Mouse (Mus musculus) cerebellum, postnatal 10 days (tissue): ENCODE measurements around the gene Dgkg.

ENCODE experiments used
- DNase-seq, 2 experiments: peaks; one replicate each; pipeline ENCODE4 v3.0.0; 2021; ENCODE audit warnings: mixed read lengths in 2 of 2

The Dgkg gene

DNA sequence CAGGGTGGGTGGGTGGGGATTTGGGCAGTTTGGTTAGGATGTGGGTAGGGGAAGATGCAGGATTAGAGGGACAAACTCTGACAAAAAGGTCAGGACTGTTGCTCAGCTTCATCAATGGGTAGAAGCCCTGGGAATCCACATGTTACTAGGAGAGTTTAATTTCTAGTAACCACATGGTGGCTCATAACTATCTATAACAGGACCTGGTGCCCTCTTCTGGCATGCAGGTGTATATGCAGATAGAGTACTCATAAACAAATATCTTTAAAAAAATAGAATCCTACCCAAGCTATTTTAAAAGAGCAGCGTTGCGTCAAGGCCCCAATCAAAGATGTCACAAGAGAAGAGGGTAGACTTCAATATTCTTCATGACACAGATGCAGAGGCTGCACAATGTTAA is 63.1 kb downstream of the Dgkg start:
- peak; percentile 25 to 31 for DNase-seq

GRCm38 (mm10) chr16:22589619-22590018 is 67.4 kb downstream of the Dgkg start:
- no peak for DNase-seq

GRCm38 (mm10) chr16:22586151-22586836 is 70.7 kb downstream of the Dgkg start:
- DNase-seq, result no peak

DNA sequence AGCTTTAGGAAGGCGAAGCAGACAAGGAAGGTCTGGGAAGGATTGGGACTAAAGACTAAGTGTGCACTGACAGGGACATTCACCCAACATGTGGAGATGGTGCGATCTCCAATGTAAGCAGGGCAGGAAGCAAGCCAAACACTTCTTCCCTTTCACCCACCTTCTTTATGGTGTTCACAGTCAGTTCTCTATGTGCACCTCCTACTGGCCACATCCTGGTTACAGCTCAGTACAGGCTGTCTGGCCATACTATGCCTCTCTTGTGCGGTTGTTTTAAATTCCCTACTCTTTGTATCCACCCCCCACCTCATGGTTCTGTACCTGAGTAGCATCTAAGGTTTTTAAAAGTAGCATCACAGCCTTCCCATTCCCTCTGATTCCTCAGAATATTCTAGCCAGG is 71.5 kb downstream of the Dgkg start:
- no peak for DNase-seq

- no peak for DNase-seq
These were observed 73.6 kb downstream of the Dgkg start for GRCm38 (mm10) chr16:22583401-22583800.

DNA sequence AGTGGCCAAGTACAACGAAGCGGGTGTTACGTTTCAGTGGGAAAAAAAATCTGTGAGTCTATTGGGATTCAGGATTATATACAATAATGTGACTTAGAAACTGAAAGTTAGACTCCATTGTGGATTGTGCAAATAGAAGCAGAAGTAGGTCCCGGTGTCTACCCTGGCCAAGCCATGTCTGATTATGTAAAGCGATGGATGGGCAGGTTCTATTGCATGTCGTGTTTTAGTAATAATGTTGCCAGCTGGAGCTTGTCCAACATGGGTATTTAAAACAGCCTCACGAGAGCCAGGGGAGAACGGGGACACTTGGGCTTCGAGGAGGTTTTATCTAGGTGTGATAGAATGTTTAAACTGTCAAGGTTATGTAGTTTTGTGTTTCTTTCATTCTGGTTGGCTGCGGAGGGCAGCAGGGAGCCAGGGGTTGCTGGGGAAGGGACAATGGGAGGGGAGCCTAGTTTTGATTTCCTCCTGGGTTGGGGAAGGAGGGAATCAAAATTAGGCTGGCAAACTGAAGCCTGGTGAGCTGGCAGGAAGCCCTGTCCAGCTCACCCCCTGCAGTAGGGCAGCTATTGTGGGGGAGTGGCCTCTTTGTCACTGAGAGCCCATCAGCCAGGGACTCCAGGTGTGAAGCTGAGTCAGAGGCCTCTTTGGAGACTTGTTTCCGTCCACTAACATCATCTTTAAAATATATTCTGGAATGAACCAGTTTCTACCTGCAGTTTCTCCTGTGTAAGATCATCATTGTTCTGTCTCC is 74.7 kb downstream of the Dgkg start:
- peak; percentile 33 to 42 for DNase-seq

DNA sequence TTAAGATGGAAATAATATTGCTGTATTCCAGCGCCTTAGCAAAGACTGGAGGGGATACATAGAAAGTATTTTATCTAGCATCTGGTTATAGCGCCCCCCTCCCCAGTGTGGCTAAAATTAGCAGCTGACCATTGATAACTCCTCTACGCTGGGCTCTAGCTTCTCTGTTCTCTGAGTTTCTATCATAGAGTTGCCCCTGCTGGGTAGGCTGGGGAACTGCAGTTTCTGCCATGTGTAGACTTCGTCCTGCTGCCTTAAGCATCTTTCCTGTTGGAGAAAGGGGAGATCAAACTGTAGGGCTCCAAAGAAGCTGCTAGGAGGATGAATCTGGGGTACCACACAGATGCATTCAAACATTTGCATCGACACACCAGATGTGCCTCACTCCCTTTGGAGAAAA is 76.9 kb downstream of the Dgkg start:
- DNase-seq, result peak; percentile 45 to 66

- no peak for DNase-seq
These were observed 78.1 kb downstream of the Dgkg start for GRCm38 (mm10) chr16:22578883-22579282.

GRCm38 (mm10) chr16:22577656-22578055 is 79.4 kb downstream of the Dgkg start:
- peak; percentile 65 to 69 for DNase-seq

GRCm38 (mm10) chr16:22574164-22574563 is 82.9 kb downstream of the Dgkg start:
- DNase-seq, result peak in 1 of 2 experiments; percentile 22

GRCm38 (mm10) chr16:22572641-22573341 is 84.2 kb downstream of the Dgkg start:
- DNase-seq, result no peak

DNA sequence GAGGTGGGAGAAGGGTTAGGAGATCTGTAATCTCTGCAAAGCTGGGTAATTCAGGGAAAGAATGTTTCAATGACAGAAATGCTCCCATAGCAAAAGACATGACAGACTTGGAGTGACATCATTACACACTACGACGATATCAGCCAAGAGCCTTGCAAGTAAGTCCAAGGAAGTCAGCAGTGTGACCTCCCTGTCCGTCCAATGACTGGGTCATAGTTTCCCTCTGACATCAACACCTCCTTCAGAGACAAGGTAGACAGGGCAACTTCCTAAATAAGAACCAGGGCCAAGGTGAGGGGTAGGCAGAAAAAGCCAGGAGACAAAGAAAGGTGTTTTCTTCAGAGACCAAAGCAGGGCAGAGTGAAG is 92.1 kb downstream of the Dgkg start:
- no peak for DNase-seq

DNA sequence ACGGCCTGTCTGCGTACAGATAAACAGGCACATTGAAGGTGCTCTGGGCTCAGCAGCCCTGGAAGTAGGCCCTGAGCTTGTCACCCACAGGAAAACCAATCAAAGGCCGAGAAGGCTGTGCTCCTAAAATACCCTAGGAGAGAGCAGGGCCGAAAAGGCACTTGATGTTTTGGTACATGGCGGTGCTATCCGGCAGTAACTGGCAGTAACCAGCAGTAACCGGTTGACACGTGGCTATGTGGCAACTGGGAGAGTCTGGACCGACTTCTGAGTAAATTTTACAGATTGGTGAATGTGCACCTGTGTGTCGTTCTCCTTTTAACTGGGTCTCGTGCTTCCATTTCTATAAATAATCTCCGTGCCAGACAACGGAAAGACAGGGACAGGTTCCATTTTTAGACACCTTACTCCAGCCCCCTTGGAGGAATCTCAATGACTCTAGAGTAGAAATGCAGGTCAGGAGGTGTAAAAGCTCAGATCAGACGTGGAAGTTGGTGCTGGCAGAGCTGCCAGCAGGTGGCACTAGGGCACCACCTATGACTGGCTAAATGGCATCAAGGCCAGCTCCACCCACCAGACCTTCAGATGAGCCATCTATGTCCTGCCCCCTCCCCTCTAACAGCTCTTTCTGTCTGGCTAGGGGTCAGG is 92.6 kb downstream of the Dgkg start:
- DNase-seq, result peak; percentile 89

- no peak for DNase-seq
These were observed 93.4 kb downstream of the Dgkg start for GRCm38 (mm10) chr16:22563594-22563993.

DNA sequence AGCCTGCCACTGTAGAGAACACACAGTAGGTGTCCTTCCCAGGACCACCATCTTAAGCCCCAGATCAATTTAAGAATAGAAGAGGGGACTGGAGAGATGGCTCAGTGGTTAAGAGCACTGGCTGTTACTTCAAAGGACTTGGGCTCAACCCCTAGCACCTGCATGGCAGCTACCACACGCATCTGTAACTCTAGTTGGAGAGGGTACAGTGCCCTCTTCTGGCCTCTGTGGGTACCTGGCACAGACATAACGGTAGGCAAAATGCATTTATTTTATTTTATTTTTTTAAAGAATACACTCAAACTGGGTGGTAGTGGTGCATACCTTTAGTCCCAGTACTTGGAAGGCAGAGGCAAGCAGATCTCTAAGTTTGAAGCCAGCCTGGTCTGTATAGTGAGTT is 102.0 kb downstream of the Dgkg start:
- DNase-seq, result peak; percentile 21 to 41

DNA sequence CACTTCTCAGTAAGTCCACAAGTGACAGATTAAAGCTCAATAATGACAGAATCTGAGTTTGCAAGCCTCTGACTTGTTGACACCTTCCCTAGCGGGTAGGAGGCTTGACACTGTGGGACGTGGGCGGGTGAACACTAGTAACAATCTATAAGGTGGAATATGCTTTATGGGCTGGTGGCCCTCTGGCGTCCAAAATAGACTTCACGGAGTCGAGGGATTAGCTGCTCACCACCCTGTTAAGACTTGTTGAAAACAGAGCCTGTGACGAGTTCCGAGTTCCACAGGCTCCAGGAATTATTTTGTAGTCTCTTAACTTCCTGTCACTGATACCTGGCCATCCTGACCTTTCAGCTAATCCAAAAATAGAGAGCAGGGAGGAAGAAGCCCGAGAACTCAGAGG is 104.7 kb downstream of the Dgkg start:
- DNase-seq, result no peak

- DNase-seq, result no peak
These were observed 105.6 kb downstream of the Dgkg start for GRCm38 (mm10) chr16:22551231-22552000.

DNA sequence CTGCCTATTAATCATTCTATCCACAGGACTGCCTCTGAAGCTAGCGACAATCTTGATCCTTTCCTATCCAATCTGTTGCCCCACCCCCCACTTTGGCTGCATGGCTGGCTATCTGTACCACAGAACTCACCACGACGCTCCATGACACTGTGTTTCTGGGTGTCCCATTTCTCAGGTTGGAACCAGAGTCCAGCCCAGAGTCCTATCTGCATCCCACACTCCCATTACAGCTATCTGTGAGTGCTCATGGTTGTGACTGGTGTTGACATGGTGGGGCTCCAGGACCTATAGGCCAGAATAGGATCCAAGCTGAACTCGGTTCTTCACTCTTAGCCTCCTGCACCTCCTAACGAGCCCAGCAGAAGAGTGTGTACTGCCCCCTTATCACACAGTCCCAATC is 107.7 kb downstream of the Dgkg start:
- DNase-seq, result peak in 1 of 2 experiments; percentile 21

DNA sequence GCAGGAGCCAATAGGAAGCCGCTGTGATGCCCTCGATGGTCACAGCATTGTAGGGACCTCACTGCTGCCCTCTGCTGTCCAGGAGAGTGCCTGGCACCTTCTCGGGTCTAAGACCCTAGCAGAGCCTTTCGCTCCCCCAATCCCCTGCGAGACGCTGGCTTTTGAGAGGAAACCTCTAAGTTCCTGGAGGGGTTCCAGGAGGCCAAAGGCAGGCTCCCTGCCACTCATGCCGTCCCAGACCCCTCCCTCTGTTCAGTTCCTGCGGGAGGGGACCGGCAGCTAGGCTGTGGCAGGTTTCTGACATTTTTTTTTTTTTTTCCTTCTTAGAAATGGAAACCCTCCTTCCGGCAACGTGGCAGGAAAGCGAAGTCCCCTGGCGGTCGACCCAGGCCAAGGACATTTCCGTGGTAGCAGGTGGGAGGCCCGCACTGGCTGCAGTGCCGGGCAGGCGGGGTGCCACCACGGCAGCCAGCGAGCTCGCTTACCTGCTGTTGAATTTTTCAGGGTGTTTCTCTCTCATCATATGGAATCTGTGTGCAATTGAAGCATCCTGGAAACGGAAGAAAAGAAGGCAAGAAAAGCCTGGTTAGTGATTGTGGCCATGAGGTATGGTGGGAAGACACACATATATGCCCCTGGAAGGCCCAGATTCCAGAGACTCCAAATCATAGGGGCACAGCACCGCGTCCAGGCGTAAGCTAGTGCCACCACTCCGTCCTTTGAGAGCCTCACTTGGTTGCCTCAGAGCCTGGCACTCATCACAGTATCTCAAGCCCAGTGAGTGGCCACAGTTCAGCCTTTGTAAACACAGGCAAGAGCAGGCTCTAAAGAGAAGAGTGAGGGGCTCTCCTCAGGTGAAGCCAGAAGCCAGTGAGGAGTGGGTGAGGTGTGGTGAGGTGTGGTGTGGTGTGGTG is 108.6 kb downstream of the Dgkg start:
- DNase-seq, result peak; percentile 96 to 97

GRCm38 (mm10) chr16:22547741-22548140 is 109.3 kb downstream of the Dgkg start:
- DNase-seq, result no peak

DNA sequence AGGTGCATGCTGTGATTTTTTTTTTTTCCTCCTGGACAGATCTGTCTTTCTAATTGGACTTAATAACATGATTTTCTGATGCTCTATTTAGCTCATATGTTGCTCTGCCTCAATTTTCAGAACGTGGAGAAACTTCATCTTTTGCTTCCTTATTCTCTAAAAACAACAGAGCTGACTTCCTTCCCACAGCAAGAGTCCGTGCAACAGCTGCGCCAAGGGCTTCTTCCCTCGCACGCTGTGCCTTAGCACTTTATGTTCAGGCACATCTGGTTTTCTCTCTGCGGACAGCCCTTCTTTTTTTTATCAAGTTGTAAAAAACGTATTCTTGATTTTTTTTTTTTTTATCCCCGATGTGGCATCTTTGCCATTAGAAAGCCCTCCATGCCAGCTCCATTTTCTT is 111.2 kb downstream of the Dgkg start:
- no peak for DNase-seq
